Mouse (Mus musculus) liver (tissue): ENCODE results near the gene Steap4.
"Not testable (repeated sequence)": the region's sequence is repeated elsewhere in the genome, so short reads cannot be mapped to it uniquely, and the experiment has no call there.

Experiments
- DNase-seq: peaks from one replicate; pipeline ENCODE4 v3.0.0-alpha.2; 2020; ENCODE audit warnings: mixed read lengths

Gene Steap4

GRCm38 (mm10) chr5:7991631-7992030 lies 31.4 kb downstream of the Steap4 start:
- not testable (repeated sequence) for DNase-seq

GRCm38 (mm10) chr5:7993766-7994165 lies 33.5 kb downstream of the Steap4 start:
- DNase-seq = no peak

- DNase-seq = no peak
Measured at GRCm38 (mm10) chr5:7995288-7995897, 35.1 kb downstream of the Steap4 start.

GRCm38 (mm10) chr5:7996401-7997044 lies 36.3 kb downstream of the Steap4 start:
- no peak for DNase-seq

GRCm38 (mm10) chr5:7997086-7997485 lies 36.8 kb downstream of the Steap4 start:
- DNase-seq = no peak

- DNase-seq = no peak
Measured at GRCm38 (mm10) chr5:8000466-8000865, 40.2 kb downstream of the Steap4 start.

GRCm38 (mm10) chr5:8002827-8003226 lies 42.6 kb downstream of the Steap4 start:
- no peak for DNase-seq

GRCm38 (mm10) chr5:8013276-8013675 lies 53.0 kb downstream of the Steap4 start:
- DNase-seq = no peak
